Mouse (Mus musculus) kidney, postnatal 25 days (tissue): ENCODE results near the gene Nt5dc3.

Experiments used
- DNase-seq, 2 experiments: peaks; one replicate each; pipeline ENCODE4 v3.0.0; 2021; ENCODE audit warnings: mixed read lengths in 2 of 2

The Nt5dc3 gene

GRCm38 (mm10) chr10:86821014-86821413, 42.2 kb downstream of the Nt5dc3 start:
- no peak for DNase-seq

- no peak for DNase-seq
Observed at GRCm38 (mm10) chr10:86824093-86824492, 45.3 kb downstream of the Nt5dc3 start.

GRCm38 (mm10) chr10:86824871-86825270, 46.1 kb downstream of the Nt5dc3 start:
- DNase-seq: peak; percentile 46 to 78

- DNase-seq: peak; percentile 85 to 93
Observed at GRCm38 (mm10) chr10:86825871-86826522, 47.2 kb downstream of the Nt5dc3 start.

GRCm38 (mm10) chr10:86826929-86827328, 48.1 kb downstream of the Nt5dc3 start:
- DNase-seq: no peak

- DNase-seq: peak; percentile 67 to 85
Observed at GRCm38 (mm10) chr10:86828221-86829135, 49.7 kb downstream of the Nt5dc3 start.

GRCm38 (mm10) chr10:86829515-86829914, 50.7 kb downstream of the Nt5dc3 start:
- no peak for DNase-seq

- DNase-seq: no peak
Observed at GRCm38 (mm10) chr10:86836784-86837183, 58.0 kb downstream of the Nt5dc3 start.

GRCm38 (mm10) chr10:86838827-86839226, 60.0 kb downstream of the Nt5dc3 start:
- DNase-seq: no peak

GRCm38 (mm10) chr10:86842659-86843058, 63.9 kb downstream of the Nt5dc3 start:
- DNase-seq: no peak

- peak; percentile 42 to 75 for DNase-seq
Observed at GRCm38 (mm10) chr10:86846926-86847467, 68.2 kb downstream of the Nt5dc3 start.

GRCm38 (mm10) chr10:86849087-86849486, 70.3 kb downstream of the Nt5dc3 start:
- DNase-seq: no peak

GRCm38 (mm10) chr10:86849508-86849907, 70.7 kb downstream of the Nt5dc3 start:
- no peak for DNase-seq

- no peak for DNase-seq
Observed at GRCm38 (mm10) chr10:86852160-86852559, 73.4 kb downstream of the Nt5dc3 start.

GRCm38 (mm10) chr10:86853433-86853832, 74.6 kb downstream of the Nt5dc3 start:
- DNase-seq: no peak

GRCm38 (mm10) chr10:86860396-86860795, 81.6 kb downstream of the Nt5dc3 start:
- no peak for DNase-seq

- peak; percentile 65 to 70 for DNase-seq
Observed at GRCm38 (mm10) chr10:86862496-86862895, 83.7 kb downstream of the Nt5dc3 start.

GRCm38 (mm10) chr10:86863429-86863828, 84.6 kb downstream of the Nt5dc3 start:
- no peak for DNase-seq

- DNase-seq: no peak
Observed at GRCm38 (mm10) chr10:86872121-86872520, 93.3 kb downstream of the Nt5dc3 start.

GRCm38 (mm10) chr10:86872591-86872990, 93.8 kb downstream of the Nt5dc3 start:
- no peak for DNase-seq

GRCm38 (mm10) chr10:86878721-86879120, 99.9 kb downstream of the Nt5dc3 start:
- DNase-seq: peak in 1 of 2 experiments; percentile 42

- DNase-seq: no peak
Observed at GRCm38 (mm10) chr10:86880071-86880806, 101.4 kb downstream of the Nt5dc3 start.

GRCm38 (mm10) chr10:86881448-86881847, 102.6 kb downstream of the Nt5dc3 start:
- no peak for DNase-seq
